Comparison of ENCODE assay signal across 11 mouse cellular contexts in the genomic region with DNA sequence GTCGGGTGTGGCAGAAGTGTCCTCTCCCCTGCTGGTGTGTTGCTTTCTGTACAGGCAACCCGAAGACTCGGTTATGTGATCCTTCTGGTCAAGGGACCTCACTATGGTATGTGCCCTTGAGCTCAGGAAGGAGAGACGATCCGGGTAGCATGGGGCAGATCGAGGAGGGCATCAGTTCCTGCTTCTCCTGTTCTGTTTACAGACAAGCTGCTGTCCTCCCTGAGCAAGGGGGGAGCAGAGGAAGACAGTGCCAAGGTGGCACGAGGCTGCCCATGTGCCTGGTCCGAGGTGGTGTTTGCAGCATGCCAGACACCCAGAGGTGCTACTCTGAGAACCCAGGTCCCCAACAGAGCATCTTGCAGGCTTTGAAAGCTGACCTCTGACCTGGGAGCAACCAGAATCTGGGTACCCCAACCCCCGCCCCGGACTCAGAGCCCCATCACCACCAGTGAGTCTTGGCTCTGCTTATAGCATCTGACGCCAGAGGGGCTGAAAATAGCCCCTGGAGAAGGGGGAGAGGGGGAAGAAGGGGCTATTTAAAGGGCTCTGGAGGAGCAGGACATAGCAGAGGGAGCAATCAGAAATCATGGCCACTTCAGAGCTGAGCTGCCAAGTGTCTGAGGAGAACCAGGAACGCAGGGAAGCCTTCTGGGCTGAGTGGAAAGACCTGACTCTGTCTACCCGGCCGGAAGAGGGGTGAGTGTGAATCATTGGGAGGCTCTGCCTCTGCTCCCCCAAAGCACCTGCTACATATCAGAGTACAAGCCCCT. TPM values are rescaled to one million over a fixed set of nuclear protein-coding genes. Genes with fewer than 3 reads are reported as not detected.
DNase-seq lines count a peak whose midpoint lies in the region; ATAC-seq and TF ChIP-seq lines count a peak whose summit lies in the region.
"Had no signal": no experiment of that assay in that cellular context is flagged by ENCODE, and none has a peak within 500 bp of the region (broad histone marks: within the 10 kb centered on the region; RNA-seq: fewer than 3 reads in every experiment).

A gene (plus strand): TSS at position 551 of the 770 bp plus-strand sequence.

- ATAC-seq in kidney, postnatal 0 days (replicated peaks; ENCODE audit: low FRiP score, low read depth), result no peak
- ATAC-seq: forebrain, embryonic 14.5 days had no signal

- TF ChIP-seq CTCF in kidney, postnatal 0 days (IDR thresholded peaks at IDR 0.05; ENCODE audit: low read depth), result peak; percentile 13; the same call in 1 of the 2 replicates

- no peaks in the 10 kb centered on the region for H3K9me3 ChIP-seq in kidney, postnatal 0 days (replicated peaks; ENCODE audit: low read length)
- H3K9me3 ChIP-seq: lung, embryonic 15.5 days had no signal

- H3K9ac ChIP-seq in kidney, postnatal 0 days (ENCODE audit: low read depth, low read length), result no peak within 1 kb of the TSS
- H3K9ac ChIP-seq: lung, embryonic 15.5 days had no signal

- H3K36me3 ChIP-seq in kidney, postnatal 0 days (ENCODE audit: insufficient read depth, low read length), result peaks cover 14% of the 10 kb centered on the region

- H3K27ac ChIP-seq in kidney, postnatal 0 days, result peak within 1 kb of the TSS; percentile 31; the same call in 1 of the 2 replicates
- H3K27ac ChIP-seq: lung, embryonic 15.5 days had no signal

- peaks cover 14% of the 10 kb centered on the region for H3K27me3 ChIP-seq in kidney, postnatal 0 days (ENCODE audit: insufficient read depth, low read length)

- no peak within 1 kb of the TSS for H3K4me2 ChIP-seq in kidney, postnatal 0 days (ENCODE audit: low read length)
- H3K4me2 ChIP-seq: lung, embryonic 15.5 days had no signal

- WGBS in kidney, postnatal 0 days, result 48% methylated on average over 14 of the region's 14 CpGs

- H3K4me3 ChIP-seq in kidney, postnatal 0 days (replicated peaks; ENCODE audit: low read depth, low read length), result no peak within 1 kb of the TSS
- H3K4me3 ChIP-seq: lung, embryonic 15.5 days had no signal

- 0 out of 2 replicates have a peak, but pooled peaks cover 3% of the 10 kb centered on the region for H3K4me1 ChIP-seq in kidney, postnatal 0 days (replicated peaks; ENCODE audit: insufficient read depth, low read length)

- intact Hi-C loops in gastrocnemius, postnatal 14 days (cut with DNase I; ENCODE audit: low total_unique reads), result no loop called here
- intact Hi-C loops in heart, postnatal 14 days (cut with DNase I), result no loop called here

- DNase-seq in kidney, postnatal 0 days (ENCODE audit: low spot score), result peak; percentile 69
- no peak for DNase-seq in kidney, adult 11 months
- DNase-seq in cerebellum, adult 9-11 months, result peak; percentile 87
- DNase-seq in gastrocnemius, postnatal 14 days, result no peak
- DNase-seq in heart, postnatal 14 days, result peak; percentile 58 to 63
- no peak for DNase-seq in layer of hippocampus, postnatal 36 days
- no peak for DNase-seq in adrenal gland, postnatal 25 days
- no peak for DNase-seq in frontal cortex, postnatal 25 days (ENCODE audit: low spot score in 2 of 2)
- DNase-seq: right cerebral cortex, postnatal 14 days had no signal

RNA-seq across cellular contexts. Expression of the gene that starts here (rescaled TPM):
- polyA plus RNA-seq in kidney, postnatal 0 days (2015; fragmentation: Nextera tagmentation; extraction: Ambion mirVana), result 1.8 and 2.1 TPM in 2 replicates
- total RNA-seq in gastrocnemius, postnatal 14 days (2021), result 1,000 to 10,000 TPM in 1 of 2 experiments, 100 to 1,000 TPM in 1; 673 to 1,120 TPM
- total RNA-seq in heart, postnatal 14 days (2021), result 100 to 1,000 TPM; 841 to 967 TPM
- 1 to 10 TPM in 1 of 2 experiments, under 1 TPM in 1; 0.83 to 1.4 TPM for total RNA-seq in layer of hippocampus, postnatal 36 days (2021)
- 0.91 TPM in 1 of 2 replicates, not detected in the other for total RNA-seq in adrenal gland, postnatal 25 days (2021)
- polyA plus RNA-seq: forebrain, embryonic 14.5 days had no signal

Comparison
In these comparisons a context has a peak if more than half of its experiments do, and no peak if none do; other contexts are left out.
1. RNA of the gene that starts here (total RNA-seq): 673 to 1,120 TPM in gastrocnemius, postnatal 14 days and 841 to 967 TPM in heart, postnatal 14 days; 0.83 to 1.4 TPM in layer of hippocampus, postnatal 36 days and 0.91 TPM in adrenal gland, postnatal 25 days; every median in the first group is over 100 times any median in the second.
2. DNase-seq: peak in kidney, postnatal 0 days (single experiment), cerebellum, adult 9-11 months (single experiment) and heart, postnatal 14 days (2 of 2); none in kidney, adult 11 months (single experiment), gastrocnemius, postnatal 14 days (single experiment), layer of hippocampus, postnatal 36 days (0 of 2), adrenal gland, postnatal 25 days (single experiment) and frontal cortex, postnatal 25 days (0 of 2).